Mouse (Mus musculus): ENCODE results near the gene Gm20662.
A peak's percentile ranks its signal among the peaks of the same experiment; 100 is the strongest.

Gene Gm20662

DNA sequence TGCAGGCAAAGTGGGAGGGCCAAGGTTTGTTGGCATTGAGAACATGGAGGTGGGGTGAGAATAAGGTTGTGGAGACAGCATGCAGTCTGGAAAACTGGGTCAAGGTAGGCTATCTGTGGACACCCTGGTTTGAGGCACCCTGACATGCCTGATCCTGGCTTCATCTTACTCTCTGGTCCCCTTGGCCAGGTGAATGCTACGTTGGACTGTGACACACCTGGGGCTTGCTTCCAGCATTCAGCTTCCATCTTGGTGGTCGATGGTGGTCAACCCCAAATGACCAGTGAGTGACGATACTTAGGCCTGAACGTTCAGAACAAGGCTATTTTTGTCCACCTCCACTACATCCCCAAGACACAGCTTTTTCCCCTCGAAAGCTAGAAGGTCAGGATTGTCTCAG, at the start of gene Gm20662:
Gm20662 (plus strand) TSS at position 301 of the 400 bp plus-strand sequence.
- no peak for DNase-seq

DNA sequence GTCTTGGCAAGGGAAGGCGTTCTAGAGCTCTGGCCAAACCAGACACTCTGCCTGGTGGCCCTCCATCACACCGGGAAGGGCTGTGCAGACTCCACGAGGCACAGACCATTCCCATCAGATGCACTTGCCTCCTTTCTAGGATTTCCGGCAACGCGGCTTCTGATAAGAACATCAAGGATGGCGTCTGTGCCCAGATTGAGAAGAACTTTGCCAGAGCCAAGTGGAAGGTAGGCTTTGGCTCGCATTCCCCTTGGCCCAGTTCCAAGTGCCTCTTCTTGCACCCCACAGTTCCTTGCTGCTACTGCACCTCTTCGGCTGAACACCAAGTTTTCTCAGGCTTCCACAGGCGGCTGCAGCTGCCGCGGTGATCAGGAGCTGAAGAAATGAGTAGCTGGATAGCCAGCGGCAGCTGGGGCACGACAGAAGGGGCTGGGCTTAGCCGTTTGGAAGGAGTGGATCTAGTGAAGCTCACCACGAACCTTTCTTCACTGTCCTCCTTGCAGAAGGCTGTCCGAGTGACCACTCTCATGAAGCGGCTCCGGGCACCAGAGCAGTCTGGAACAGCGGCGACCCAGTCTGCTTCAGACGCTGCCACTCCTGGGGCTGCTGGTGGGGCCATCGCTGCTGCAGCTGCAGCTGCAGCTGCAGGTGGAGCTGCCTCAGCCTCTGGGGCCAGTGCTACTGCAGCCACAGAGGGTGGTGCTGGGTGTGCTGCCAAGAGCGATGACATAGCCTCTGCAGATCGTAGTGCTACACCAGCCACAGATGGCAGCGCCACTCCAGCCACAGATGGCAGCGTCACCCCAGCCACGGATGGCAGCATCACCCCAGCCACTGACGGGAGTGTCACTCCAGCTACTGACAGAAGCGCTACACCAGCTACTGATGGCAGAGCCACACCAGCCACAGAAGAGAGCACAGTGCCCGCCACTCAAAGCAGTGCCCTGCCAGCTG, 48.6 kb upstream of the Gm20662 start:
- DNase-seq = peak; percentile 65

DNA sequence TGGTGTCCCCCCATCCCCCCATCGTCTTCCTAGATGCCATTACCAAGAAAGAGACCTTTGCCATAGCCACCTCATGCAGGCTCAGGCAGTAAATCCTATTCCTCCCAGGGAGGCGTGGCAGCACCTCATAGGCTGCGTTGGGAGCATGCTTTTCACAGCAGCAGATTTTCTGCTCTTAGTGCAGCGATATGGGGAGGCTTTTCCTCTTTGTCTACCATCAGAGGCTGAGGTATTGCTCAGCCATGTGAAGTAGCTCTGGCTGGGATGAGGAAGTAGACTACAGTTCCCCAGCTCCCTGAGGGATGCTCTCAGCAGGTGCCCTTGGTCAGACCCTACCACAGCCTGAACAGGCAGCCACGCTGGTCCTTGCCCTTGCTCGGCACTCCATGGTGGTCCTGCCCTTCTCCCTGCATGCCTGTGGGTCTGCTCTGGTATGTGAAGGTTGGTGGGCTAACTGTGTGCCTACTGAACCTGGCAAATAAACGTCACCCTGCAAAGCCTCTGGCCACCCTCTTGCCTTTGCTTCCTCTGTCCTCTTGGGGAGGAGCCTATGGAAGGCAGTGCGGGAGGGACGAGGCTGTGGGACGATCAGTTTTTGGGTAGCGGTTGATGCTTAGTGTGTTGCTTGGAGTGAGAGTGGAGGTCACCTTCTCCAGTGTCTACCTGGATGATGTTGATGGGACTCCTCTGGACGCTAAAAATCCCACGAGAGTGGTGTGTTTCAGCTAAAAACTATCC, 46.8 kb upstream of the Gm20662 start:
- DNase-seq = no peak

DNA sequence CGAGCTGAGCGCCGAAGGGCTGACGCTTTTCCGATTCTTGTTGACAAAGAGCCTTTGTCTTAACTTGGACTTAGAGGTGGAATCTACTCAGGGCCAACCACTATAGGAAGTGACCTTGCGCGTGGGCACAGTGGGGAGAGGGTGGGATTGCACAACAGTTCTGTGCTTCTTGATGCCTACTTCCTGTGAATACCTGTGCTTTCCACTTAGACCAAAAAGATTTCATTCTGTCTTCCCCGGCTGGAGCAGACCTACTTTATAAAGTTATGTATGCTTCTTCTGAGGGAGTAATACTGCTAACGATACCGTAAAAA, 46.3 kb upstream of the Gm20662 start, which contains the start of gene Traip:
Traip (plus strand) TSS at position 215 of the 314 bp plus-strand sequence.
- no peak for DNase-seq

DNA sequence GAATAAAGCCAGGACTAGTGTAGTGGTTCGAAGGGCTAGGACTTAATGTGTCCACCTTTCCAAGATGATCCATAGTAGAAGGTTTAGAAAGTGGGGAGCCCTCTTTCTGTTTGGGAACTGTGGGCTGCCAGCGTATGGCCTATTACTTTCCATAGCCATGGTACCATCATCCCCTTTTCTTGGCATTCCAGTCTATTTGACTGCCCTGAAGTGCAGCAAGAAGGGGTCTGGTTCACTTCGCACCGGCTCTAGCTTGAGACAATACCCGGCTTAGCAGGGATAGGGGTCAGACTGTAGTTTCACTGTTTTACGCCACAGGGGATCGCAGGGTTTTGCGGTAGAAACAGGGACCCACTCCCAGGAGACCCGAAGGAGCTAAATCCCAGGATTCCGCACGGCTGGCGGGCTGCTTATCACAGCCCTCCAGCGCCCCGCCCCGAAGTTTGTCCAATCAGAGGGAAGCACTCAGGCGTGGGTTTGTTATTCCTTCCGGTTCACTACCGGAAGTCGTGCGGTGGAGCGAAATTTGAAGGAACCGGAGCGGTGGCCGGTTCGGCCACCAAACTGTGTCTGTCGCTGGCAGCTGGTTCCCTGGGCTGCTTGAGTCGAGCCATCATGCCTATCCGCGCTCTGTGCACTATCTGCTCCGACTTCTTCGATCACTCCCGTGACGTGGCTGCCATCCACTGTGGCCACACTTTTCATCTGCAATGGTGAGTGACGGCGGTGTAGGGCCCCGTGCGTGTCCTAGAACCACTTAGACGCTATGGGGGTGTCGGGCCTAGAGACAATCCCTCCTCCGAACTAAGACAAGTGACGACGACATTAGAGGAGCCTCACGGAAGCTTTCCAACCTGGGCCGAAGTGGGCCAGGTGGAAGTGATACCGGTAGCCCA, 45.4 kb upstream of the Gm20662 start:
- peak; percentile 90 for DNase-seq

DNA sequence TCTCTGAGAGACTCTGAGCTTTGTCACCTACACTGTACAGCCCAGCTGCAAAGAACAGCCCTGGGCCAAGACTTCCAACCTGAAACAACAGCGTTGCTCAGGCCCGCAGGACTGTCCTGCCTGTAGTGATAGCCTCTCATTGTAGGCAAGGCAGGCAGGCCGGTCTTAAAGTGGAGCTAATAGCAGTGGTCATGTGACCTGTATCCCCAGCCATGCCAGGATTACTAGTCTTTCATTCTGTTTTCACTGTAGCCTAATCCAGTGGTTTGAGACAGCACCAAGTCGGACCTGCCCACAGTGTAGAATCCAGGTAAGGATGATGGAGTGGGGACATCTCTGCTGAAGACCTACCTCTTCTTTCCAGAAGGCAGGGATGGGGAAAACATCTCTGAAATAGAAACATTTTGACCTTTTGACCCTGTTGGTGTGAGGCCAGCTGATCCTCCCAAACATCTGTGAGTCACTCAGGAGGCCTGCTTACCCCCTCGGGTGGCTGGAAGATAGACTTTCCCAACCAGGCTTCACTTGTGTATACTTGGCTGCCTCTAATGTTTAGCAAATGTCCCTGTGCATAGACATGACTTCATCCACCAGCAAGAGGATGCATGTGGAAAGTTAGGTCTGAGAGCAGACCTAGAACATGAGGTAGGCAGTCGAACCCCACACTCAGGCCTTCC, 40.4 kb upstream of the Gm20662 start:
- DNase-seq = no peak

DNA sequence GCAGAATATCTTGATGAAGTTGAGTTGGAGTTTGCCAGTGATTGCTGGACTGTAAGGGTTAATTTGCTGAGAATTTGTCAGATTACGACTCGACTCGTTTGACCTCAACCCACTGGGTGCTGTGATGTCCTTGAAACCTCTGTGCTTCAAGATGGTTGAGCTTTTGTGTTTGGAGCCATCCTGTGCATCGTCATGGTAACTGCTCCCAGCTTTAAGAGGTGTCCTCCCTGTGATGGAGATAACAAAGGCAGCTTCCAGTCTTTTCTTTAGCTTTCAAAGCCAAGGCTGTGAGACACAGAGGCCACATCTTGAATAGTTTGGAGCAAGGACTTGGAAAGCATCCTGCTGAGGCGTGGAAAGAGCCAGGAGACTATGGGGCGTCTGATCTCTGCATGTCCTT, 39.0 kb upstream of the Gm20662 start:
- DNase-seq = no peak

DNA sequence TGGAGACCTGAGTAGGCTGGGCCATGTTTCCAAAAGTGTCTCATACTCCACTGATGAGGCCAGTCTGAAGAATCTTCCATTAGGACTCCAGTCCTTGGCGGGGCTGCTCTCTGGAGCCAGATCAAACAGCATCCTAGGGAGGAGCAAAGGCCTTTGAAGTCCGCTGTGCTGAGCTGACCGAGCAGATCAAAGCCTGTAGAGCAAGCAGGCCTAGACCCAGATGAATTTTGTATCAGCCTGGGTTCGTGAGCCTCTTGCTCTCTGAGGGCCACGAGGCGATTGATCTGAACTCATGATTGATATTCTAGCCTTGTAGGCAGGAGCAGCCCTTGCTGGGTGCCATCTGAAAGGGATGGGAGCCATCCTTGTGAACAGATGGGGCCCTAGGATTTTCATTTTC, 36.3 kb upstream of the Gm20662 start:
- DNase-seq = no peak

DNA sequence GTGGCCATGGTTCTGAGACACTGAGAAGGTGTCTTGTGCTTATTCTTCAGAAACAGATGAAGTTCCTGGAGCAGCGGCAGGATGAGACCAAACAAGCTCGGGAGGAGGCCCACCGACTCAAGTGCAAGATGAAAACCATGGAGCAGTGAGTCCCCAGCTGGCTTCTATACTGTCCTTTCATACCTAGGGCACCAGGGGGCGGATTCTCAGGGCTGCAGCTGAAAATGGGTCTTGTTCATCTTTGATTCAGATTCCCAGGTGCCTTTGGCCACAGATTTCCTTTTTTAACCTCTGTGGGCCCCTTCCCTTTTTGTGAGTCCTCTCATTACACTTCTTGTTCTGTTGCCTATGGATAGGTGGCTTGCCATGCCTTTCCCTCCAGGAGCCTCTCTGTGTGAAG, 35.2 kb upstream of the Gm20662 start:
- no peak for DNase-seq

DNA sequence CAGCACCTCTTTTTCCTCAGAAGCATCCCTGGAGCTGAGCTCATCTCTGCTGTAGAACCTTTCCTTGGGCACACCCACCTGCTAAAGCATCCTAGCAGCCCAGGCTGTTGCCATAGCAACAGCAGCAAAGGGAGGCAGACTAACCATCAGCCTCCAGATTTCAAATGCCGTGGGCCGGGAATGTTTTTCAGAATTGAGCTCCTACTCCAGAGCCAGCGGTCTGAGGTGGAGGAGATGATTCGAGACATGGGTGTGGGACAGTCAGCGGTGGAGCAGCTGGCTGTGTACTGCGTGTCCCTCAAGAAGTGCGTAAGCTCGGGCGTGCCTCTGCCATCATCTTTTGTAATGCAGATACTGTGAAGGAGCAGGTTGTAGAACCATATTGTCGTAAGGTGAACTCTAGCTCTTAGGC, 34.8 kb upstream of the Gm20662 start:
- no peak for DNase-seq

DNA sequence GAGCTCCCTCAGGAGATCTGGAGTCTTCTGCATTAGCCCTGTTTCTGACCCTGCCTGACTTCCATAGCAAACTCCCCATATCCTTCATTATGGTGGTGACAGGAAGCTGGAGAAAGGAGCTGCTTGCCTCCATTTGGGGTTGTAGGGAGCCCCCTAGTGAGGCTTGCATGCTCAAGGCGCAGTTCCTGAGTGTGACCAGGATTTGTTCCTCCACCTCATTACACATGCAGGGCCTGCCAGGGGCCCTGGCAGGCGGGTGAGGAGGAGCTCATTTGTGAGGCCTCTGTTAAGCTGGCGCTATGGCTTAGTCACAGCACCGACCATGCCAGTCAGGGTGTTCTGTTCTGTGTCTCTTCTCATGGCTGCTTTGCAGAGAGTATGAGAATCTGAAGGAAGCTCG, 34.3 kb upstream of the Gm20662 start:
- DNase-seq = no peak

DNA sequence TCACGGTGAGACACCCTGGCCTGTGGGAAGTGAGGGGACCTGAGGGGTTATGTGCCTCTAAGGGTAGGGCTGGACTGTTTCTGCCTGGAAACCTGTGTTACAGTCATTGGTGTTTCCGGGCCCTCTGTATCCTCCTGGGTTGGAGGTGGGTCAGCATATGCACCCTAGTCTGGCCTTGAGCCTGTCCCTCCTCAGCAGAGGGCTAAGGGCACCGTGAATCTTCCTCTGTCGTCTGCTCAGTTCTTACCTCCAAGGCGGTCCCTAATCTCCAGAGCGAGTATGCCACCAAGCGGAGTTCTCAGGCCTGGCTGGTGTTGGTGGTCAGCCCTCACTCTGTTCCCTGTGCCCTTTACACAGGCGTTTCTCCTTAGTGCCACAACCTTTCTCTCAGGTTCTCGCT, 33.2 kb upstream of the Gm20662 start:
- no peak for DNase-seq

DNA sequence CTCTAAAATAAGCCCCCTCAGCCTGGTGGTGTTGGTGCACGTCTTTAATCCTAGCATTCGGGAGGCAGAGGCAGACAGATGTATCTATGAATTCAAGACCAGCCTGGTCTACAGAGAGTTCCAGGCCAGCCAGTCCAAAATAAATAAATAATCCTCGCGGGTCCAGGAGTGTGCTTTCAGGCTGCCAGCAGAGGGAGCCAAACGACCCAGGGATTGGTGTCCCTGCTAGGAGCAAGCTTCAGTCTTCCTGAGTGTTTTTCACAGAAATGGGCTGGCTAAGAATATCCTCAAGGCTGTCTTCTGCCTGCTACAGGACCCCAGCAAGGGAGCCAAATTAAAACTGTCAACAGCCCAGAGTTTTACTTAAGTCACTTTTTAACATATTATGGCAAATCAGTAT, 32.4 kb upstream of the Gm20662 start:
- DNase-seq = peak; percentile 84

DNA sequence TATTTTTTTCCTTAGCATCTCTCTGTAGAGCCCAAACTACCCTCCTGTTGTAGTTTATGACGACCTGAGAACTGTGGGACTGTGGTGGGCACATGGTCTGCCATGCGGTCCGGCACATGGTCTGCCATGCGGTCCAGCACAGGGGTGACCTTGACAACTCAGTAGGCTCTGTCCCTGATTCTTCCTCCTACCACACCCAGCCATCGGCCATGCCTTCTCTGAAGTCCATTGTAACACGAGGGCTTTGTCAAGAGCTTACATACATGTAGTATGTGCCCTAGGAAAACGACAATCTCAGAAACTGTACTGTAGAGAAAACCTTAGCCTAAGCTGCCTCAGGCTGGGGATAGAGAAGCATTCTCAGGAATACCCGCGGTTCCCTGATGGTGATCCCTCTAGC, 31.5 kb upstream of the Gm20662 start:
- no peak for DNase-seq

DNA sequence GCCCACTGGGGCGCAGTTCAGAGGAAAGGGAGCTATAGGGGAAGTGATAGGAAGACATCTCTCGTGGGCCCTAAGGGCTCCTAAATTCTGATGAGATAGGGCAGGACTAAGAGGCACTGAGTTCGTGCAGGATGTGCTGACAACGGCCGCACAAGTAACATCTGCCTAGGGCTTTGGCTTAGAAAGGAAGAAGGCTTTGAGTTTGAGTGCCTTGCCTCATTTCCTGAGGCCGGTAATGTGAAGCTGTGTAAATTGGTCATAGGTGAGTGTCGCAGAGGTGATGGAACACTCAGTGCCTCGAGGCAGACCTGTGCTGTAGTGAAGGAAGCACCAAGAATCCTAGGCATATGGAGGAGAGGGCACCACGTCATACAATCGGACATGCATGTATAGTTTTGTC, 29.5 kb upstream of the Gm20662 start:
- DNase-seq = no peak

DNA sequence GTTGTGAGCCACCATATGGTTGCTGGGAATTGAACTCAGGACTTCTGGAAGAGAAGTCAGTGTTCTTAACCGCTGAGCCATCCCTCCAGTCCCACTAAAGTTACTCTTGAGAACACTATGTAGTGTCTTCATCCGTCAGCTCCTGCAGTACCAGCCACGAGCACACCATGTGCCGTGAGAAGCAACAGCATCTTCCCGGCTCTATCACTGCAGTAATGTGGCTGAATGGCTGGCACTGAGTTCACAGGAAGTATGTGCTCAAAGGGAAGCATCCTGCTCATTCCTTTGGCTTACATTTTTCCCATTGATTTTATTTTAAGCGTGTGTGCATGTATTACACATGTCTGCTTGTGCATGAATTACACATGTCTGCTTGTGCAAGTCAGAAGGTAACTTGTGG, 28.7 kb upstream of the Gm20662 start:
- DNase-seq = no peak

DNA sequence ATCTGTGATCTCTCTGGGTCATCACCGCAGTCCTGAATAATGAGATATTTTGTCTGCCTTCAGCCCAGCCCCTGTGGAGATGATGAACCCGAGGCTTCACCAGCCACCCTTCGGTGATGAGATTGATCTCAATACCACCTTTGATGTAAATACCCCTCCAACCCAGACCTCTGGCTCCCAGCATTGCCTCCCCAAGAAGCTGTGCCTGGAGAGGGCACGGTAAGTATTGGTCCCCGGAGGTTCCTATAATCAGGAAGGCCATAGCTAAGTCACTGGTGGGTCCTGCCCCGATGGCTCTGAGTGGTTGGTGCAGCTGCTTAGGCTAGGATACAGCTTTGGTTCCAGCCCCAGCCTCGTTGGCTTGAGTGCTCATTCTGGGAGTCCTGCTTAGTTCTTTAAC, 27.6 kb upstream of the Gm20662 start:
- DNase-seq = no peak

DNA sequence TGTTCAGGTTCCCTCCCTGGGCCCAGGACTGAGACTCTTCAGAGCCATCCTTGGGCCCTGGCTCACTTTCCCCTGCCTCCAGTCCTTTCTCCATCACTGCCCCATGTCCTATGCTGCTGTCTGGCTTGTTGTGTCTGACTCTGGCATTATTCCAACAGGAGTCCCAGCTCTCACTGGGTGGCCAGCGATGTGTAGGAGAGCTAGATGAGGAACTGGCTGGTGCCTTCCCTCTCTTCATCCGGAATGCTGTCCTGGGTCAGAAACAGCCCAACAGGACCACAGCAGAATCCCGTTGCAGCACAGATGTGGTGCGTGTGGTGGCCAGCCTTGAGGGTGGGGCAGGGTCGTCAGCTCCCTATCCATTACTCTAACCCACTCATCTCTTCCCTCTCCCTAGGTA, 25.8 kb upstream of the Gm20662 start:
- DNase-seq = no peak

DNA sequence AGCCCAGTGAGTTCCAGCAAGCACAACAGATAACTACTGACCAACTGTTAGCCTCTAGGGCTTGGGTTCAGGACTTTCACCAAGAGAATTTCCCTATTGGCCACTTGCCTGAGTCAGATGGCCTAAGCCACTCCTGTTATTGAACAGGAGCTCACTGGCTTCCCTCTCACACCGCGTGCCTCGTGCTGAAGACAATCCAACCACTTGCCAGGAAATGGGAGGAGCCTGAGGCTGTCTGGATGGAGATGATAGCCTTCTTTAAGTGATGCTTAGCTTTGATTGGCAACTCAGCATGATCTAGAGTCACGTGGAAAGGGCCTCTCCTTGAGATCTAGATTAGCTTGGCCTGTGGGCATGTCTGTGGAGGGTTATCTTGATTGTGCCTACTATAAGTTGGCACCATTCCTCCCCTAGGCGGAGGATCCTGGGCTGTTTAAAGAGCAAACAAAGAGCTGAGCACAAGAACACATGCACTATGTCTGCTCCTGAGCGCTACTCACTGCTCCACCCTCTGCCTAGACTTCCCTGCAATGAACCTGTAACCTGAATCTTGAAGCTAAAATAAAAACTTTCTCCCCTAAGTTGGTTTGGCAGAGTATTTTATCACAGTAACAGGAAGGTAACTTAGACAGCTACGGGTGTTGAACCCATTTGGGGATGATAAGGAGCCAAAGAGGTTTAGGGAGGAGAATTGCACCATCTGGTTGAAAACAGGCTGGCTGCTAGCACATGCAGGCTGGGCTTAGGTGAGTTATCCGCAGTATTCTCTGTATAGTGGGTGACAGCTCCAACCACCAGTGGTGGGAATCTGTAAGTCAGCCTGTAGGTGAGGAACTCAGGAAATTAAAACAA, 24.2 kb upstream of the Gm20662 start:
- DNase-seq = no peak

DNA sequence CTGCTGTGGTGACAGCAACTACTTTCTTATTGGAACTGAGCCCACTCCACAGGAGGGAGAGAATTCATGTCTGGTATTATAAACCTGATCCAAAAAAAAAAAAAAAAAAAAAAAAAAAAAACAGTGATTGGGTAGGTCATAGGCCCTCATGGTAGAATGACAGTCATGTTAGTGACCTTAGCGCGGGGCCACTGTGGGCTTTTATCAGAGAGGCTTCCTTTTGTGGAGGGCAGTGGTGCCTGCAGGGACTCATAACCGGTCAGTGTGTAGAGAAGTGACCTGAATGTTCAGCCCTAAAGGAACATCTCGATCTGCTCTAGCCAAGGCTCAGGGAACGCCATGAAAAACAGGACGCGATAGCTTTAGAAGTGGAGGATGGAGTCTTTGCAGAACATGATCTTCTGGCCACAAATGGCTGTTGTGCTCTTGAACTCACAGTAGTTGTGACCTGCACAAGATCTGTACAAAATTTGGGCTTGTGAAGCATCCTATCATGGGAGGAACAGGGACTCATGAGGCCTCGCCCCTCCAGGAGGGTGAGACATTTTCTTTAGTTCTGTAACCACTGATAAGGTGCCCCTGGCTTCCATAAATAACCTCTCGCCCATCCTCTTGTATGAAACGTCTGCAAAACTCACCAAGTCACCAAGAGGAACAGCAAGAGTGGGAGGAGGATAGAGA, 21.5 kb upstream of the Gm20662 start:
- no peak for DNase-seq

All from cerebellum, adult 9-10 months (tissue).